Mouse (Mus musculus) stomach, postnatal 0 days (tissue): Measurements from ENCODE around the gene Sorcs1.

Experiments
- CTCF ChIP-seq: IDR thresholded peaks from 2 replicates; pipeline ENCODE4 v1.5.1; 2016; ENCODE audit warnings: antibody characterized with exemption, low read depth, mild to moderate bottlenecking, moderate library complexity
- EP300 ChIP-seq: optimal IDR thresholded peaks from 2 replicates; pipeline ENCODE3; 2016; ENCODE audit warnings: antibody characterized with exemption

DNA sequence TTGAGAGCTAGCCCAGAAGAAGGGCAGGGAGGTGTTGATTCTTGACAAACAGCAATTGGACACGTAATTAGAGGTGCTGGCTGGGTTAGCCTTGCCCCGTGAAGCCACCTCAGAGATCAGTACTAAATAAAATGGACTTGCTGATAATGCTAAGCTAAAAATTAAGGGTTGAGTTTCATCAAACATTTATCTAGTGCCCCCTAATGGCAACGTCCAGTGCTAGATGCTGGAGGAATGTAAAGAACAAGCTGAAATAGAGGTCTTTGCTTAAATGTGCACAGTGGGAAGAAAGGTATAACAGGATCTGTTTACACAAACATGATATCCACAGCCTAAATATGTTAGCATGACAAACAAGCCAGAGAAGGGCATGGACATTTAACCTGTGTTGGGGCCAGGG, 532.5 kb downstream of the Sorcs1 start:
- TF ChIP-seq CTCF (peak; percentile 55), EP300 (no peak)
